Mouse (Mus musculus) heart, adult 2 months (tissue): ENCODE data around the gene Slc22a15. TPM values are rescaled to one million over a fixed set of nuclear protein-coding genes. Genes with fewer than 3 reads are reported as not detected.
A peak's percentile ranks its signal among the peaks of the same experiment; 100 is the strongest.

Experiments used
- DNase-seq, 2 experiments: peaks; one replicate each; pipeline ENCODE4 v3.0.0; 2021
- H3K27ac ChIP-seq: fragments of 200-600 bp; 2 replicates; pipeline ENCODE4 v1.8.1; 2022
- H3K27me3 ChIP-seq: fragments of 200-500 bp; 2 replicates; pipeline ENCODE4 v1.6.1; 2012; ENCODE audit warnings: mild to moderate bottlenecking, low read length, inconsistent platforms, mixed read lengths; ENCODE audit not compliant: control insufficient read depth, insufficient read depth
- H3K36me3 ChIP-seq: fragments of 200-500 bp; 2 replicates; pipeline ENCODE4 v1.6.1; 2012; ENCODE audit warnings: low read length, inconsistent platforms; ENCODE audit not compliant: control insufficient read depth, insufficient read depth
- H3K4me1 ChIP-seq: fragments of 200-500 bp; 2 replicates; pipeline ENCODE4 v1.6.1; 2011; ENCODE audit warnings: low read length; ENCODE audit not compliant: control insufficient read depth, insufficient read depth
- H3K4me3 ChIP-seq: fragments of 200-600 bp; 2 replicates; pipeline ENCODE4 v1.8.1; 2022
- H3K79me2 ChIP-seq: fragments of 200-500 bp; replicated peaks from 2 replicates; pipeline ENCODE4 v1.6.1; 2012; ENCODE audit warnings: mild to moderate bottlenecking, inconsistent platforms, low read length, moderate library complexity, mixed read lengths; ENCODE audit not compliant: control insufficient read depth, insufficient read depth
- H3K9ac ChIP-seq: fragments of 200-500 bp; 2 replicates; pipeline ENCODE4 v1.6.1; 2012; ENCODE audit warnings: low read depth, mild to moderate bottlenecking, control low read depth, inconsistent platforms, low read length, mixed read lengths
- CTCF ChIP-seq: fragments of 200-600 bp; IDR thresholded peaks from 2 replicates; pipeline ENCODE4 v1.8.1; 2022; ENCODE audit warnings: antibody characterized with exemption, mild to moderate bottlenecking, moderate library complexity
- EP300 ChIP-seq: fragments of 200-500 bp; IDR thresholded peaks from 2 replicates; pipeline ENCODE4 v1.6.1; 2011; ENCODE audit warnings: low read depth, low read length, control low read depth; ENCODE audit not compliant: insufficient read depth
- POLR2A ChIP-seq: fragments of 200-500 bp; IDR thresholded peaks from 2 replicates; pipeline ENCODE4 v1.6.1; 2011; ENCODE audit warnings: mild to moderate bottlenecking, low read depth, low read length, control low read depth; ENCODE audit not compliant: insufficient read depth
- WGBS: fragments of 180-500 bp; shearing (Covaris S2); methylation state at CpG from one replicate; pipeline ENCODE4 v1.1.7; 2018; 5-methylcytosine and 5-hydroxymethylcytosine counted together
- intact Hi-C: fragments of 180-260 bp; cut with DNase I; formaldehyde crosslinking; loops from one replicate; pipeline ENCODE4 v1.15.1; 2025
- polyA plus RNA-seq: library from polyadenylated mRNA; depleted of rRNA; stranded (reverse); fragments of >200 nt; gene quantifications from 2 replicates; pipeline ENCODE4 v1.2.3, GENCODE M21; 2012
- total RNA-seq, 2 experiments: library from RNA; stranded (reverse); gene quantifications; 2 replicates each; pipeline ENCODE4 v1.2.3; 2021

Slc22a15 gene
- total and polyA plus RNA-seq, 3 experiments = 1.8 to 2.4 (median 1.9) TPM

DNA sequence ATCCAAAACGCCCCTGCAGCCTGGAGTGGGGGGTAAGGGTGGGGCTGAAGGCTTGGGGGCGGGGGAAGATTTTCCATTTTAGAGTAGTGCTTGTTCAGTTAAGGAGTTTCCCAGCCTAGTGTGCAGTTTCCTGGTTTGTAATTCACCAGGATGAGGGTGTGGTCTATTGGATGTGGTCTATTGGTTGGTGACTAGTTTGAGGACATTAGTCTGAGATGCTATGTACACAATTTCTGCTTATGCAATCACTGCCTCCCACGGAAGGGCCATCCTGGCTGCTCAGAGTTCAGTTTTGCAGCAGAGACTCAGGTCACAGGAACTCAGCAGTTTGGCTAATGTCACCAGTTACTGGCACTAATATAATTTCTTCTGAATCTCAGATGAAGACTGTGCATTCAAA, 33.8 kb upstream of the Slc22a15 start:
- no peak for TF ChIP-seq EP300
- no peak for TF ChIP-seq CTCF
- no peak for TF ChIP-seq POLR2A
- 38% methylated on average over 3 of the region's 3 CpGs for WGBS

DNA sequence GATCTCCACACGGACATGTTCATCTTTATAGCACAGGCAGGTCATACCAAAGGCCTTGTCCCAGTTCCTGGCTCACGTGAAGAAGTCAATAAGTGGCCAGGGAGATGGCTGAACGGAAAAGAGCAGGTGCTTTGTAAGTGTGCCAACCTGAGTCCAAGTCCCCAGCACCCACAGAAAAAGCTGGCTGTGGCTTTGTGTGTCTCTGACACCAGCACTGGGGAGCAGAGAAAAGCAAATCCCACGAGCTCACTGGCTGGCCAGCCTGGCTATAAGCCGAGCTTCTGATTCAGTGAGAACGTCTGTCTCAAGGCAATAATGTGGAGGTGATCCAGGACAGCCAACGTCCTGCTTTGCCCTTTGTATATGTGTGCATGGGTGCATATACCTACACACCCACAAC, 29.3 kb upstream of the Slc22a15 start:
- 60% methylated on average over 7 of the region's 7 CpGs for WGBS
- Histone ChIP-seq H3K27ac (no peak overlapping the region), H3K4me1 (no peaks in the 10 kb centered on the region), H3K27me3 (no peaks in the 10 kb centered on the region), H3K79me2 (no peaks in the 10 kb centered on the region), H3K9ac (no peak overlapping the region), H3K36me3 (no peaks in the 10 kb centered on the region), H3K4me3 (no peak overlapping the region)
- no peak for DNase-seq
- intact Hi-C loops = no loop called here
- TF ChIP-seq EP300 (no peak), CTCF (no peak), POLR2A (no peak)

More for the DNA sequence above, 33.8 kb upstream of the Slc22a15 start:
- no peaks in the 10 kb centered on the region for H3K4me1 ChIP-seq
- H3K79me2 ChIP-seq = no peaks in the 10 kb centered on the region
- DNase-seq = no peak
- no peak overlapping the region for H3K27ac ChIP-seq
- H3K9ac ChIP-seq = no peak overlapping the region
- no peaks in the 10 kb centered on the region for H3K36me3 ChIP-seq
- intact Hi-C loops = no loop called here
- no peak overlapping the region for H3K4me3 ChIP-seq
- no peaks in the 10 kb centered on the region for H3K27me3 ChIP-seq

DNA sequence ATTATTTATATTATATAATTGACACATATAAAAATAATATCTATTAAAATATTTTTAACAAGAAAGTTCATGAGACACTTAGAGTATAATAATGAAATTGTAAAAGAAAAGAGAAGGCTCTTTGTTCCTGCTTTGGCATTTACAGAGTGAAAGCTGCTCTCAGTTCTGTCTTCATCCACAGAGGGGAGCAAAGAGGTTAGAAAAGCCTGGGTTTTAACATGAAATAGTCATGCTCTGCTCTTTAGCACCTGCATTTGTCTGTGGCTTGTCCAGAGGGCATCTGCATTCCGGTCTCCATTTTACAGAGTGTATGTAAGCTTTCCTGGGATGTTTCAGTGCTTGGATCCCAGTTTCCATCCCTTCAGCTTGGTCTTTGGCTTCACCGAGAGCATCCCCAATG, 28.3 kb upstream of the Slc22a15 start:
- Histone ChIP-seq H3K27ac (no peak overlapping the region), H3K27me3 (no peaks in the 10 kb centered on the region), H3K36me3 (no peaks in the 10 kb centered on the region), H3K4me3 (no peak overlapping the region), H3K9ac (no peak overlapping the region), H3K4me1 (no peaks in the 10 kb centered on the region), H3K79me2 (no peaks in the 10 kb centered on the region)
- intact Hi-C loops = no loop called here
- no peak for TF ChIP-seq EP300
- no peak for TF ChIP-seq CTCF
- no peak for TF ChIP-seq POLR2A
- DNase-seq = no peak
- 90% methylated on average over 2 of the region's 2 CpGs for WGBS

DNA sequence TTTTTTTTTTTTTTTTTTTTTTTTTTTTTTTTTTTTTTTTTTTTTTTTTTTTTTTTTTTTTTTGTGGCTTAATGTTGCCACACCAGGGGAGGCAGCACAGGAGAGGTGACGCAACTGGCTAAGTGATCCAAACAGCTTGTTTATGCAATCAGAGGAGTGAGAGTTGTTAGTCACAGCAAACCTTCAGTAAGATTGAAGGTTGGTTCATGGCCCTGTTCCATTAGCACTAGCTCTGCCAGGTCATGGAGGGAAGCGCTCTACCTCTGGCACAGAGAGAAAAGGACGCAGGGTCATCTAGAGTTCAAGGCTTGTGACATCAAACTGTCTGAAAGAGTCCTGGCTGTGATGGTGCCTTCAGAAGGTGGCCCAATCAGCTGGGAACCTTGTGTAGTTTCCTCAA, 24.3 kb upstream of the Slc22a15 start:
- Histone ChIP-seq H3K36me3 (no peaks in the 10 kb centered on the region), H3K4me3 (no peak overlapping the region), H3K9ac (no peak overlapping the region), H3K4me1 (no peaks in the 10 kb centered on the region), H3K27ac (no peak overlapping the region), H3K27me3 (no peaks in the 10 kb centered on the region), H3K79me2 (no peaks in the 10 kb centered on the region)
- WGBS = 55% methylated on average over 3 of the region's 3 CpGs
- TF ChIP-seq CTCF (no peak), POLR2A (no peak), EP300 (no peak)
- intact Hi-C loops = no loop called here
- peak; percentile 22 to 43 for DNase-seq

DNA sequence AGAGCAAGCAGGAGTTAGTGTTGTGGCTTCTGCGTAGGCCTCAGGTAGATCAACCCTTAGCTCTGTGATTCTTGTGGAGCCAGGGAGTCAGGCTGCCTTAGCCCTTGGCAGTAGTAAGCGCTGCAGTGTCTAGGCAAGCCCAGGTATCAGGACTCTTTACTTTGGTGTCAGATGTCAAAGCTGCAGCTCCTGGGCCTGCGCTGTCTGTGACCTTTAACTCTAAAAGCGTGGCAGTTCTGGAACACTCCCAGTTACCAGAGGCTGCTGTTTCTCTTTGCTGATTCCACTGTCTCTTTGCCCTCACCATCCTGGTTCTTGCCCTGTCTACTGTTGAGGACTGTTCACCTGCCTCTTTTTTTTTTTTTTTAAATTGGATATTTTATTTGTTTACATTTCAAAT, 23.0 kb upstream of the Slc22a15 start:
- 88% methylated on average over 4 of the region's 4 CpGs for WGBS

GRCm38 (mm10) chr3:101945257-101945656, 21.0 kb upstream of the Slc22a15 start:
- 72% methylated on average over 5 of the region's 5 CpGs for WGBS

More for the DNA sequence above, 23.0 kb upstream of the Slc22a15 start:
- no peak overlapping the region for H3K9ac ChIP-seq
- intact Hi-C loops = no loop called here
- H3K4me1 ChIP-seq = no peaks in the 10 kb centered on the region
- H3K4me3 ChIP-seq = no peak overlapping the region
- H3K36me3 ChIP-seq = no peaks in the 10 kb centered on the region
- no peak for DNase-seq
- no peaks in the 10 kb centered on the region for H3K27me3 ChIP-seq
- no peaks in the 10 kb centered on the region for H3K79me2 ChIP-seq
- TF ChIP-seq CTCF (no peak), POLR2A (no peak), EP300 (no peak)
- H3K27ac ChIP-seq = no peak overlapping the region

More at GRCm38 (mm10) chr3:101945257-101945656, 21.0 kb upstream of the Slc22a15 start:
- no peaks in the 10 kb centered on the region for H3K27me3 ChIP-seq
- H3K9ac ChIP-seq = no peak overlapping the region
- intact Hi-C loops = no loop called here
- no peak for DNase-seq
- no peak for TF ChIP-seq POLR2A
- no peak for TF ChIP-seq CTCF
- no peak for TF ChIP-seq EP300
- H3K79me2 ChIP-seq = no peaks in the 10 kb centered on the region
- H3K36me3 ChIP-seq = no peaks in the 10 kb centered on the region
- H3K4me3 ChIP-seq = no peak overlapping the region
- H3K4me1 ChIP-seq = no peaks in the 10 kb centered on the region
- H3K27ac ChIP-seq = no peak overlapping the region
